Mouse (Mus musculus): Measurements from ENCODE around the gene Cdca8. TPM values are rescaled to one million over a fixed set of nuclear protein-coding genes. Genes with fewer than 3 reads are reported as not detected.

The Cdca8 gene
- total RNA-seq, 2 experiments from 2014 or later = 5.4 to 6.2 TPM

GRCm38 (mm10) chr4:124957284-124957683 is 18.2 kb upstream of the Cdca8 start:
- no peak for DNase-seq (ENCODE audit: low spot score in 2 of 2)

- DNase-seq (ENCODE audit: low spot score in 2 of 2) = no peak
Measured at GRCm38 (mm10) chr4:124953546-124953945, 14.4 kb upstream of the Cdca8 start.

DNA sequence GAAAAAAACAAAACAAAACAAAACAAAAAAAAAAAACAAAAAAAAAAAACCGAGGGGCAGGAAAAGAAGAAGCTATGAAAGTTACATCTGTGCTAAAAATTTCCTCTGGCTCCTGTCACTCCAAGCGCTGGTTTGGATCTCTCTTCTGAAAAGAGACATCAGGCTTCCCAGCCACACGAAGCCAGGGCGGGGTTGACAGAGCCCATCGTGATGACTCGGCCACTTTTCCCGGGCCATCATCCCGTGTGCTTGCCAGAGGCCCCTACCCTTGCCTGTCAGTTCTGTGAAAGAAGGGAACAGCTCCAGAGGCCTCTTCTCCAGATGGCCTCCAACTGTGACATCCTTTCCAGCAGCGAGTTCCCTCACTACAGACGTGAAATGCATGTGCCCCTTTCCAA is 11.9 kb upstream of the Cdca8 start:
- no peak for DNase-seq (ENCODE audit: low spot score in 2 of 2)

DNA sequence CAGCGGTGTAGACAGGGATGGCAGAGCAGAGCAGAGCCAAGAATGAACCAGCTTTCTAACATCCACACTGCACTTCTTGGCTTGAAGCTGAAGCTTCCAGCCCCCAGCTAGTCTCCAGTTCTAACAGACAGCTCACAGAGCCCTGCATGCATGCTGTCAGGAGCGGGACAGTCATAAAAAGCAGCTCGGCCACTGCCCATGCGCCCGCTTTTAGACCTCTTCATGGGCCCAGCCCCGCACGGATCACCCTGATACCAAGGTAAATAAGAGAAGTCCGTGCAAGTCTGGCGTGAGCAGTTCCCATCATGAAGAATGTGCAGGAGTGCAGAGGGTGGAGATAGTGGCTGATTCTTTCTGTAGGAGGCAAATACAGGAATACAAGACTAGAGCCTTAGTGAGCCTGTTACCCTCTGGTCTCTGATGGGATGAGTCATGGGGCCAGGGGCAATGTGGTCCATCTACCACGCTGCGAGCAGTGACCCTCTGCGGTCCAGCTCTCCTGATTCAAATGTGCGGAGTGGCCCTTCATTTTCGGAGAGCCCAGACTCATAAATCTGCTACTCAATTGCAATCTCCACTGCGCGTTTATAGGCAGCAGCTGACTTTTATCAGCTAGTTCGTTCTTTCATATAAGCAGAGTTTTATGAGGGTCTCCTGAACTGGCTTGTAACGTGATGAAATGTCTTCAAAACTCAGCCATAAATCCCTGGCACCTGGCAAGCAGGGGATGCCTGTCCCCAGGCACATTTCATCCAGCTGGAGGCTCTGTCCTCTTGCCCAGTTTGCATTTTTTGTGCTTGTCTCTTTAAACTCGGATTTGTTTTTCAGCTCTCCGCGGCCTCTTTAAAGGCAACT is 11.3 kb upstream of the Cdca8 start:
- DNase-seq (ENCODE audit: low spot score in 2 of 2) = no peak

GRCm38 (mm10) chr4:124949488-124949887 is 10.4 kb upstream of the Cdca8 start:
- DNase-seq (ENCODE audit: low spot score in 2 of 2) = no peak

- no peak for DNase-seq (ENCODE audit: low spot score in 2 of 2)
Measured at GRCm38 (mm10) chr4:124944961-124945360, 5.8 kb upstream of the Cdca8 start.

DNA sequence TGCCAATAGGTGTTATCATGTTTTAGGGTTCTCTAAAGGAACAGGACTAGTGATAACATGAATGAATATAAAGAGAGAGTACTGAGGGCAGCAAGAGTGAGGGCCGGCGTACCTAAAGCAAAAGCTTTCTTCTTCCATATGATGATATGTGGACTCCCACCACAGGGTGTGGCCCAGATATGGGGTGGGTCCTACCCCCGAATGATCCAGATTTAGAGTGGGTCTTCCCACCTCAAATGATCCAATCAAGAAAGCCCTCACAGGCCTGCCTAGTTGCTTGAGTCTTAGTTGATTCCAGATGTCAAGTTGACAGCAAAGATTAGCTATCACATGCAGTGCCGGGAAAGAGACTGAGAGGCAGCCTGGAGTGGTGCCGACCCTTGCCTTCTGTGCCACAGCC is 4.7 kb upstream of the Cdca8 start:
- DNase-seq (ENCODE audit: low spot score in 2 of 2) = no peak

DNA sequence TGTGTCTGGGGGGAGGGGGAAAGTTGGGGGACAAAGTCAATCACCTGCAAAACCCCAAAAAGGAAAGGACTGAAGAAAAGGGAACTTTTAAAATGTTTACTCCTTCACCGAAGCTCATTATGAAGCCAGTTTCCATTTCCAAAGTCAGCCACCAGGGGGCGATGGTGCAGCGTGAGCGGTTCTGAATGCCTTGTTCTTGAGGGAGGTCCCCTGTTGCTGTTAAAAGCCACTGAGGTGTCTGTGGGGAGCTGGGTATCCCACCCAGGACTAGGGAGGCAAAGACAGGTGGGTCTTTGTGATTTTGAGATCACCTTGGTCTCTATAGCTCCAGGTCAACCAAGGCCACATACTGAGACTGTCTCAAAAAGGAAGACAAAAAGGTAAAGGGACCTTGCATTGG is 3.9 kb upstream of the Cdca8 start:
- peak; percentile 91 for DNase-seq (ENCODE audit: low spot score in 2 of 2)

DNA sequence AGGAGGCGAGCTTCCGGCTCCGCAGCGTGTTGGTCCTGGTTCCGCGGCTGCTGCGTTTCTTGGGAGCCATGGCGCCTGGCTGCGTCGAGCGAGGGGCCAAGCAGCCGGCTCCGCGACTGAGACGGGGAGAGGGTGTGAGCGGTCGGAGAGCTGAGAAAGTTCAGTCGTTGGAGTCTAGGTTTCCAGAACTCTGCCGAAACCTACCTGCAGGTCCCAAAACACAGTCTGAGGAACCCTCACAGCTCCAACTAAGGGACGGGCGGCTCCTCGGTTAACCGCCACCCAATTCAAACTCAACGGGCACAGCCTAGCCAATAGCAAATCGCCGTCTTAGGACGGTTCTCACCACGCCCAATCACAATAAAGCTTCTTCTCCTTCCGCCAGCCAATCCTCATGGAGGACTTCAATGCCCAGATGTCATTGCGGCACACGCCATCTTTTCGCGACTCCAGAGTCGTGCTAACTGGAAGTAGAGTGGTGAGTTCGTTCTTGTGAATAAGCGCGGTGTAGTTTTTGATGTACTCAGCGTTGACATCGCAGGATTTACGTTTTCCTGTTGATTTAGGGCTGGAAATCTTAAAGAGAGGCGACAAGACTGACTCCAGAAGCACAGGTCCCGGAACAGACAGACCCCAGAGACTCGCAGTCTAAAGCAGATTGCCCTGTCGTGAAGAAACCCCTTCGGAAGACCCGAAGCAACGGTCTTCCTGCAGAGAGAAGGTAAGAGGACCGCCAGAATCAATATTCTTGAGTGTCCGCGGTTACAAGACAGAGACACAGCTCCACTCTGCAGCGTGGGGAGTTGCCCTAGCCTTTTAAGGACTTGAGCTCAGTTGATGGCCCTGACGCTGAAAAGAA is 2.3 kb downstream of the Cdca8 start, which contains the start of gene 9930104L06Rik:
Gene 9930104L06Rik (plus strand): TSS at position 436 of the 859 bp plus-strand sequence.
- peak; percentile 91 to 93 for DNase-seq (ENCODE audit: low spot score in 2 of 2)

GRCm38 (mm10) chr4:124928102-124928501 is 11.0 kb downstream of the Cdca8 start:
- no peak for DNase-seq (ENCODE audit: low spot score in 2 of 2)

- peak; percentile 33 to 46 for DNase-seq (ENCODE audit: low spot score in 2 of 2)
Measured at GRCm38 (mm10) chr4:124905971-124906822, 32.9 kb downstream of the Cdca8 start.

GRCm38 (mm10) chr4:124905417-124905816 is 33.7 kb downstream of the Cdca8 start:
- no peak for DNase-seq (ENCODE audit: low spot score in 2 of 2)

GRCm38 (mm10) chr4:124899906-124900305 is 39.2 kb downstream of the Cdca8 start:
- no peak for DNase-seq (ENCODE audit: low spot score in 2 of 2)

DNA sequence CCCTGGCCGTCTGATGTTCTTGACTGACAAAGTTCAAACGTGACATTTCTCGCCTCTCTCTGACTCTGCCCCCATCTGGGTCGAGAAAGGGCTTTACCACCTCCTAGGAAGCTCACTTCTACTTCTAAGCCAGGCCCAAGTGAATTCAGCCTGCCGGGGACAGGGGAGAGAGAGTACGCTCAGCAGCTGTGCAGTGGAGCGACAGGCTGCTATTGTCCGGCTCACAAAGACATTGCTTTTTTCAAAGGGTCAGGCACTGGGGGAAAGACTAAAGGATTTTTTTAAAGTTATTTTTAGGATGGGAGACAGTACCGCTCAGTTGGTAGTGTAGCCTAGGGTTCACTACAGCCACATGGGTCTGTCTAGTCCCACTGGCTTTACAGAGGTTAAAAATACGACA is 40.7 kb downstream of the Cdca8 start:
- DNase-seq (ENCODE audit: low spot score in 2 of 2) = no peak

GRCm38 (mm10) chr4:124894508-124895428 is 44.3 kb downstream of the Cdca8 start:
- DNase-seq (ENCODE audit: low spot score in 2 of 2) = peak in 1 of 2 experiments; percentile 49

GRCm38 (mm10) chr4:124893769-124894168 is 45.3 kb downstream of the Cdca8 start:
- no peak for DNase-seq (ENCODE audit: low spot score in 2 of 2)

DNA sequence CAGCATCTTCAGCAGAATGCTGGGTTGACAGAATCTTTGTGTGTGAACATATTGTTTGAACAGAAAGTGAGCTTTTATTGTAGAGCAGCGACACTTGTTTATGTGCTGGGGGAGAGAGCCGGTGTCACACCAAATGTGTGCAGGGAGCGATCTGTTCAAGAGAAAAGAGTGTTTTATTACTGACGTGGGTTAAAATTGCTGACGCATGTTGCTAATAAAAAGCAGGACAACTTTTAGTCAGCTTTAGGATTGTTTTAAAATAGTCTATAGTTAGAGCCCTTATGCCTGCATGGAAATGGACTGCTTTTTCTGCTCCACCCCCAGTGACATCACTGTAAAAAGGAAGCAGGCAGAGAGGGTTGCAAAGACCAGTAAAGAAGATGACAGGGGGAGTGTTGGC is 48.3 kb downstream of the Cdca8 start:
- no peak for DNase-seq (ENCODE audit: low spot score in 2 of 2)

DNA sequence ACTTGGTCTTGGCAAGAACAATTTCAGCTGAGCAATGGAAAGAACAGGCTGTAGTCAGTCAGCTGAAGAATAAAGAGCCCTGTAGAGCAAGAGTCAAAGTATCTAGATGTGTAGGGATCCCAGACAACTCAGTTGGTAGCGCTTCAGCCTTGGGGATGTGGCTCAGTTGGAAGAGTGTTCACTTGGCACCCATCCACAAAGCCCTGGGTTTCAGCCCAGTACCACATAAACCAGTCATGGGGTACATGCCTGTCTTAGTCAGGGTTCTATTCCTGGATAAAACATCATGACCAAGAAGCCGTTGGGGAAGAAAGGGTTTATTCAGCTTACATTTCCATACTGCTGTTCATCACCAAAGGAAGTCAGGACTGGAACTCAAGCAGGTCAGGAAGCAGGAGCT is 49.2 kb downstream of the Cdca8 start:
- DNase-seq (ENCODE audit: low spot score in 2 of 2) = no peak

GRCm38 (mm10) chr4:124888702-124889101 is 50.4 kb downstream of the Cdca8 start:
- no peak for DNase-seq (ENCODE audit: low spot score in 2 of 2)

- DNase-seq (ENCODE audit: low spot score in 2 of 2) = peak in 1 of 2 experiments; percentile 55
Measured at GRCm38 (mm10) chr4:124882151-124882729, 56.9 kb downstream of the Cdca8 start.
